Mouse (Mus musculus) embryonic facial prominence, embryonic 10.5 days (tissue): ENCODE measurements around the gene Laptm5. TPM values are rescaled to one million over a fixed set of nuclear protein-coding genes. Genes with fewer than 3 reads are reported as not detected.

Experiments used
- DNase-seq: peaks from one replicate; pipeline ENCODE4 v3.0.0-alpha.2; 2017; ENCODE audit warnings: low spot score
- H3K27ac ChIP-seq: fragments of 300-500 bp; sonication (generic); replicated peaks from 2 replicates; pipeline ENCODE4 v1.5.1; 2016; ENCODE audit warnings: mild to moderate bottlenecking
- H3K27me3 ChIP-seq: fragments of 300-500 bp; sonication (generic); replicated peaks from 2 replicates; pipeline ENCODE4 v1.6.1; 2016; ENCODE audit warnings: low read depth, mild to moderate bottlenecking; ENCODE audit not compliant: poor library complexity, severe bottlenecking
- H3K36me3 ChIP-seq: fragments of 300-500 bp; sonication (generic); replicated peaks from 2 replicates; pipeline ENCODE4 v1.6.1; 2016; ENCODE audit warnings: mild to moderate bottlenecking, moderate library complexity
- H3K4me1 ChIP-seq: fragments of 300-500 bp; sonication (generic); 2 replicates; pipeline ENCODE4 v1.6.1; 2016
- H3K4me3 ChIP-seq: fragments of 300-500 bp; sonication (generic); 2 replicates; pipeline ENCODE4 v1.5.1; 2016; ENCODE audit warnings: mild to moderate bottlenecking, moderate library complexity
- H3K9me3 ChIP-seq: fragments of 300-500 bp; sonication (generic); 2 replicates; pipeline ENCODE4 v1.6.1; 2016; ENCODE audit warnings: mild to moderate bottlenecking
- WGBS: fragments of 180-500 bp; shearing (Covaris S2); methylation state at CpG from one replicate; pipeline ENCODE4 v1.1.7; 2016; 5-methylcytosine and 5-hydroxymethylcytosine counted together
- polyA plus RNA-seq: library from polyadenylated mRNA; unstranded; fragments of >200 nt; fragmentation: Nextera tagmentation; extraction: Ambion mirVana; gene quantifications from 2 replicates; pipeline ENCODE4 v1.2.1, GENCODE M21; 2016

The Laptm5 gene
- polyA plus RNA-seq, 1 experiment from 2014 or later, result 16.4 TPM

DNA sequence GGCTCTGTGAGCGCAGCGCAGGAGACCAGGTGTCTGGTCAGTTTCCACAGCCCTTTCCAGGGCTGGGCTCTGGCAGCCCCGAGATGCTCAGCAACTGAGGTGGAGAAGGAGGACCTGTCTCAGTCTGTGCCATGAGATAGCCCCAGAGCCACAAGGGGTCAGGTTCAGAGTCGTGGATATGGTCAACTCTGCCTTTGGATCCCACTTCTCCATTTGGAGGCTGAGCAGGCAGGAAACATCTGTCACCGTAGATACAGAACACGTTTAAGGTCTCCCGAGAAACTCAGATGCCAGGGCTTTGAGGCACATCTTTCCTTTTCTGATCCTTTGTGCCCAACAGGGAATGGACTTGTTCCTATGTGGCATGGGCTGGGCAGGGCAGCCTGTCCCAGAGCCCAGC lies 31.9 kb downstream of the Laptm5 start:
- H3K4me1 ChIP-seq, result peaks cover 39% of the 10 kb centered on the region
- no peak overlapping the region for H3K4me3 ChIP-seq
- H3K27ac ChIP-seq, result no peak overlapping the region; the same call in 1 of the 2 replicates
- no peaks in the 10 kb centered on the region for H3K36me3 ChIP-seq
- H3K9me3 ChIP-seq, result no peaks in the 10 kb centered on the region
- WGBS, result 78% methylated on average over 7 of the region's 7 CpGs
- H3K27me3 ChIP-seq, result peaks cover 33% of the 10 kb centered on the region
- DNase-seq, result no peak

DNA sequence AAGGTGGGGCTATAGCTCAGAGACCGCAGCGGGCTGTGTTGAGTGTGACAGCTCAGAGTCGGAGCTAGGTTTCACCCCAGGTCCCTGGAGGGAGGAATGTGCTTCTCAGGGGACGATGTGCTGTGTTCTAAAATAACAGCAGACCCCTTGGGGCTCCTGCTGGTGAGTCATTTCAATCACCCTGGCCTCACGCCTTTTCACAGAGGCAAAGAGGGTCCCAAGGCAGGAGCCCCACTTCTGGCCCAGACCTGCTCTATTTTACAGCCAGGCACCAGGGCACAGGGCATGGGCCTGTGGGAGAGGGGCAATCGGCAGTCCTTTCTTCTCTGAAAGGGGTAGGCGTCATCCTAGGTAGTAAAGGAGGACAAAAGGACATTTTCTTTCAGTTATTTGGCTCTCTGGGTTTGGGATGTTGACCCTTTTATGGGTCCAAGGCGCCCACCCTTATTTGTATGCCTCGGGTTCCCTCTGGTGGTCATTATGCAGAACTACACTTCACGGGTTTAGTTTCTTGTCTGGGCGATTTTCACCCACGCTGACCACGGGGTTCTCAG lies 34.2 kb downstream of the Laptm5 start:
- H3K27ac ChIP-seq, result no peak overlapping the region; the same call in 1 of the 2 replicates
- peaks cover 25% of the 10 kb centered on the region for H3K4me1 ChIP-seq
- WGBS, result 21% methylated on average over 13 of the region's 13 CpGs
- H3K36me3 ChIP-seq, result no peaks in the 10 kb centered on the region
- no peaks in the 10 kb centered on the region for H3K9me3 ChIP-seq
- peaks cover 33% of the 10 kb centered on the region for H3K27me3 ChIP-seq
- H3K4me3 ChIP-seq, result no peak overlapping the region
- peak; percentile 51 for DNase-seq

DNA sequence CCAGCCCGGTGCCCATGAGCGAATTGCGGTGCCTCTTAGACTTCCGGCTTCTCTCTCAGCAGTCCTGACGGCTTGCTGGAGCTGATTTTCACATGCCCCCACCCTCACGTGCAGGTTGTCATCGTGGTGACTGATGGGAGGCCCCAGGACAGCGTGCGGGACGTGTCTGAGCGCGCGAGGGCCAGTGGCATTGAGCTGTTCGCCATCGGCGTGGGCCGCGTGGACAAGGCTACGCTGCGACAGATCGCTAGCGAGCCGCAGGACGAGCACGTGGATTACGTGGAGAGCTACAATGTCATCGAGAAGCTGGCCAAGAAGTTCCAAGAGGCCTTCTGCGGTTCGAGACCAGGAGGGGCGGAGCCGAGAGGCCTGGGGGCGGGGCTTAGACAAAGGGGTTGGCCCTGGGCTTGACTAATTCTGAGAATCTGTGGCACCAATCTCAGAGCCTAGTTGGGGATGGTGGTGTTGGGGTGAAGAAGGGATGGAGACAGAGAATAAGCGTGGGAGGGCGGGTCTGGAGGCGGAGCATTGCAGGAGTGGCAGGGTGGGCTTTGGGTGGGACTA lies 37.0 kb downstream of the Laptm5 start:
- Histone ChIP-seq H3K4me3 (no peak overlapping the region), H3K27me3 (peaks cover 12% of the 10 kb centered on the region; the same call in 1 of the 2 replicates), H3K4me1 (peaks cover 12% of the 10 kb centered on the region), H3K36me3 (no peaks in the 10 kb centered on the region), H3K27ac (no peak overlapping the region), H3K9me3 (no peaks in the 10 kb centered on the region)
- 85% methylated on average over 35 of the region's 35 CpGs for WGBS
- no peak for DNase-seq

DNA sequence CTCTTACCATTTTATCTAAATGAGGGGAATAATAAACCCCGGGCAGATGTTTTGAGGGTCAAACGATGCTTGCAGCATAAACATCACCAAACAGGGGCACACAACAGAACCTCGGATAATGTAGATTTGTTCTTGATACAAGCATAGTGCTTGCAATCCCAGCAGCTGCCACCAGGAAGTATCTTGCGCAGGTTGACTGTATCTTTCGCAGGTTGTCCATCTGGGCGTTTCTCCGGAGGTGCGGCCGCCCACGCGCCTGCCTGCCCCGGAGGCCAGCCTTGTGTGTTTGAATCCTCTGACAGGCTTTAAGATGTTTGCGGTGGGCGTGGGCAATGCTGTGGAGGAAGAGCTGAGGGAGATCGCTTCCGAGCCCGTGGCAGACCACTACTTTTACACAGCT lies 39.6 kb downstream of the Laptm5 start:
- WGBS, result 45% methylated on average over 17 of the region's 17 CpGs

DNA sequence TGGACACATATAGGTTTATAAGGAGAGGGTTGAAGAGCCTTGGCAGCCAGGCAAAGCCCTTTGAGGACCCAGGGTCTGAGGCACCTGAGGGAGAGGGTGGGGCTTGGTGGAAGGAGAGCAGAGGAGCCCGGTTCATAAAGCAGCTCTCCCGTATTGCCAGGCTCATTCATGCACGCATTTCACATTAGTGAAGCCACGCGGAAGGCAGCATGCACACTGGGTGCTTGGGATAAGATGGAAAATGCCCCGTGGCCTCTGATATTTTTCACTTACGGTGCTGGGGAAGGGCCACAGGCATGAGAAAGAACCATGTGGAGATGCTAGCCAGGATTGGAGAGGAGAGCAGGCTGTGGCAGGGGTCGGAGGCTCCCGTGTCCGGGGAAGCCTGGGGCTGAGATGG lies 44.2 kb downstream of the Laptm5 start:
- no peak overlapping the region for H3K27ac ChIP-seq
- H3K4me1 ChIP-seq, result peaks cover 29% of the 10 kb centered on the region
- no peaks in the 10 kb centered on the region for H3K9me3 ChIP-seq
- no peaks in the 10 kb centered on the region for H3K27me3 ChIP-seq
- no peaks in the 10 kb centered on the region for H3K36me3 ChIP-seq
- no peak overlapping the region for H3K4me3 ChIP-seq
- 83% methylated on average over 10 of the region's 10 CpGs for WGBS
- no peak for DNase-seq

More for the DNA sequence above, 39.6 kb downstream of the Laptm5 start:
- Histone ChIP-seq H3K9me3 (no peaks in the 10 kb centered on the region), H3K4me1 (peaks cover 17% of the 10 kb centered on the region), H3K27me3 (no peaks in the 10 kb centered on the region), H3K36me3 (no peaks in the 10 kb centered on the region), H3K27ac (no peak overlapping the region), H3K4me3 (no peak overlapping the region)
- peak; percentile 58 for DNase-seq

DNA sequence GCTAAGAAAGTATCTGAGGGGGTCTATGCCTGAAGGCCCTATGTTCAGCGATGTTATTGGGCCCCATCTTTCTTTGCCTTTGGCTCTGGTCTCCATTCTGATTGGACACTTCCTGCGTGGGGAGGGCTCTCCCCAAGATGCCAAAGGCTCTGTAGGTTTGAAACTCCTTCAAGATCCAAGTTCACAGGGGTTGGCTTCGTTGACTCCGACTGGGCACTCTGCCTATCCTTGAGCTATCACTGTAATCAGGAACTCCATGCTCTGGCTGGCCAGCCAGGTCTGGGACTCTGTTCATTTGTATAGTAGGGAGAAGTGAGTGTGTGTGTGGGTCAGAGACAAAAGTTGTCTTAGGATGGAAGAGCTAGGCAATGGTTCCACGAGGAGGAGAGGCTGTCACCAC lies 45.9 kb downstream of the Laptm5 start:
- peaks cover 25% of the 10 kb centered on the region for H3K4me1 ChIP-seq
- H3K9me3 ChIP-seq, result no peaks in the 10 kb centered on the region
- 69% methylated on average over 5 of the region's 5 CpGs for WGBS
- H3K4me3 ChIP-seq, result no peak overlapping the region
- H3K27me3 ChIP-seq, result no peaks in the 10 kb centered on the region
- no peaks in the 10 kb centered on the region for H3K36me3 ChIP-seq
- DNase-seq, result no peak
- H3K27ac ChIP-seq, result no peak overlapping the region

DNA sequence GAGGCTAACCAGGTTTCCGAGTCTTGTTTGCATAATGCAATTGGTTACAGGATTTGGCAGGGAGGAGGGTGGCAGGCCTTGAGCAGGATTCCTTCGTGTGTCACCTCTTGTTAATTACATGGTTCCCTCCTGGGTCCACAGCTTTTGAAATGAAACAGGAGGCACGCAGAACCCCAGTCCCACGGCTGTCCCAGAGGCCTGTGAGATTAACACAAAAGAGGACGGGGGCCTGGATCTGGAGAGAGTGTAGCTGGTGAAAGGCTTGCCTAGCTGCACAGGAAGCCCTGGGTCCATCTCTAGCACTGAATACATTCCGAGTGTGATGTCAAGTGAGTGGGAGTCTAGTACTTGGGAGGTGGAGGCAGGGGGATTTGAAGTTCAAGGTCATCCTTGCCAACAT lies 46.8 kb downstream of the Laptm5 start:
- Histone ChIP-seq H3K9me3 (no peaks in the 10 kb centered on the region), H3K36me3 (no peaks in the 10 kb centered on the region), H3K27me3 (no peaks in the 10 kb centered on the region), H3K27ac (no peak overlapping the region), H3K4me3 (no peak overlapping the region), H3K4me1 (peaks cover 25% of the 10 kb centered on the region)
- WGBS, result 64% methylated on average over 6 of the region's 6 CpGs
- no peak for DNase-seq

DNA sequence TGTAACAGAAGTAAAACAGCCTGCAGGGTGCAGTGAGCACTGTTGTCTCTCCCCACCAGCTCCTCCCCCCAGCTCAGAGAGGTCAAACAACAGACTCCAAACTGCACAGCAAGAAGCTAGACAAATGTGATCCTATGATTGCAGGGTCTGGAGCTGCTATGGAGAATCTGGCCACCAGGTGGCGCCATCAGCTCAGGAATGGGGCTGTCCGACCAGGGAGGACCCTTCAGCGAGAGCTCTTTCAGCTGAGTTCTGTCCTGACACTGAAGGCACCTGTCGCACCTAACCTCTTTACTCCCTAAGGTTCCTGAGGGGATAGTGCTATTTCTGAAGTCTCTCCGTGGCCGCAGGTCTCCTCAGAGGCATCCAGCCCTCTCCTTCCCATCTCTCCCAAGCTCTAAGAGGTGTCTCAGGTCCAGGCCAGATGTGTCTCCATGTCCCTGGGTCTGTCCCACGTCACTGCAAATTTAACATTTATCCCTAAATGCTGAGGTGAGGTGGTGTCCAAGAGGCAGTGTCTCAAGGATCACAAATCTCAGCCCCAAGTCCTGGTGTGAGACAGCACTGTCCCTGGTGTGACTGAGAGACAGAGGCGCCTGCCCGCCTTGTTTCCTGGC lies 47.3 kb downstream of the Laptm5 start:
- Histone ChIP-seq H3K9me3 (no peaks in the 10 kb centered on the region), H3K27ac (no peak overlapping the region), H3K36me3 (no peaks in the 10 kb centered on the region), H3K27me3 (no peaks in the 10 kb centered on the region), H3K4me3 (no peak overlapping the region), H3K4me1 (peaks cover 25% of the 10 kb centered on the region)
- WGBS, result 33% methylated on average over 9 of the region's 9 CpGs
- peak; percentile 88 for DNase-seq

DNA sequence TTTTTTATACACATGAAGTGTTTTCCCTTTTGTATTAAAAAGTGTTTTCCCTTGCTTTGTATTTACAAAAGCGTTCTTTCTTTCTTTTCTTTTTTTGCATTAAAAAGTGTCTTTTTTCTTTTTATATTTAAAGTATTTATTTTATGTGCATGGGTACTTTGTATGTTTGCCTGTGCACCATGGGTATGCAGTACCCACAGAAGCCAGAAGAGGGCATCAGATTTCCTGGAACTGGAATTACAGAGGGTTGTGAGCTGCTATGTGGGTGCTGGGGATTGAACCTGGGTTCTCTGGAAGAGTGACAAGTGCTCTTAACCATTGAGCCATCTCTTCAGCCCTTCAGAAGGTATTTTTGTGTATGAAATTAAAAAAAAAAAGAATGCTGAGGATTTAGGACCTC lies 58.4 kb downstream of the Laptm5 start:
- Histone ChIP-seq H3K27ac (no peak overlapping the region), H3K27me3 (0 out of 2 replicates have a peak, but pooled peaks cover 6% of the 10 kb centered on the region), H3K4me3 (no peak overlapping the region), H3K36me3 (no peaks in the 10 kb centered on the region), H3K9me3 (no peaks in the 10 kb centered on the region), H3K4me1 (peaks cover 3% of the 10 kb centered on the region; the same call in 1 of the 2 replicates)
- no peak for DNase-seq
- 92% methylated on average over 1 of the region's 1 CpGs for WGBS

DNA sequence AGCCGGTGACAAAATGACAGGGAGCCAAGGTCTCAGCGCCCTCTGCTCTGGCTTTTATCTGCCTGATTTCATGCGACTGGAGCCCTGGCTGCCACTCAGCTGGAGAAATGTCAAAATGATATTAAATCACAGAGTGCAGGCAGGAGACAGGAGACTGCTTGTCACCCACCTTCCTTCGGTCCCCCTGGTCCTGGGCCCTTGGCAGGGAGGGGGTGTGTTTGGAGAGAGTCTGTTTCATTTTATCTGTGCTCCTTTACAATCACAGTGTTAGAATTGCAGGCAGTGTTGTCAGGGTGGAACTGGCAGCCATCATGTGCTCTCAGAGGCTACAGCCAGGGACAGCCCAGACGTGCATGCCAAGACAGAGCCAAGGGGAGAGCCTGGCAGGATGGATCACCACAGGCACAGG lies 59.5 kb downstream of the Laptm5 start:
- no peak for DNase-seq
- Histone ChIP-seq H3K9me3 (no peaks in the 10 kb centered on the region), H3K27ac (no peak overlapping the region), H3K4me1 (no peaks in the 10 kb centered on the region; the same call in 1 of the 2 replicates), H3K27me3 (no peaks in the 10 kb centered on the region), H3K36me3 (no peaks in the 10 kb centered on the region), H3K4me3 (no peak overlapping the region)
- 89% methylated on average over 5 of the region's 5 CpGs for WGBS

DNA sequence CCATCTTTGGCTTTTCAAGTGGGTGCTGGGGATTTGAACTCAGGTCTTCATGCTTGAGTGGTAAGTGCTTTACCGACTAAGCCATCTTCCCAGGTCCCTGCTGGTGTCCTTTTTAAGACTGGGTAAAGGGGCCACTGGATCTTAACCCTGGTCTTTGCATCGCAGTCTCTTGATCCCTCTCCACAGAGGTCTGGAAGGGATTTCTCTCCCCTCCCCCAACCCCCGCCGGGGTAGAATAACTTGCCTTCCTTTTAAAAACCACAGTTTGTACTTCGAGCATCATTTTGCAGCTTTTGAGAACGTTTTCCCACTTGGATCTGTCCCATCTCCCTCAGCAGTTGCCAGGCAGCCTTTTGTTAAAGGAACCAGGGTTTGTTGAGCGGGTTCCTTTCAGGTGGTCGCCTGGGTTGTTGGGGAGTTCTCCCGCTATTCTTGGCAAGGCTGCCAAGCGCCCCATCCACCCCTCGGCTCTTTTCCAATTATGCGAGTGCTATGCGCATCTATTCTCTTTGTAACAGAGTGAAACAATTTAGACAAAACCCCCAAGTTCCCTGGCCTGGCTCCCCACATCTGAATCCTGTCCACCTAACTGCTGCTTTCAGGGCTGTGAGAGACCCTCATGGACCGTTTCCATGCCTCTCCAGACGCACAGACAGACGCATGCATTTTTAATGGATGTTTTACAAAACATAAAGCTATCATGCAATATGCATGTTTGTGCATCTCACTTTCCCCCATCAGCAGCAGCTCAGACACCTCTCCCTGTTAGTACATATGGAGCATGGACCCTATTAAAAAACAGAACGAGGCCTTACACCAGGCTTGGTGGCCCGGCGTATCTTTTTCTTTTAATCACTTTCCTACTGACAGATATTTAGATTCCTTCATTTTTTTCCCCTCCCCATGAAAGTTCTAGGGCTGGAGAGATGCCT lies 60.7 kb downstream of the Laptm5 start:
- no peaks in the 10 kb centered on the region for H3K36me3 ChIP-seq
- H3K27me3 ChIP-seq, result no peaks in the 10 kb centered on the region
- no peak for DNase-seq
- H3K4me3 ChIP-seq, result no peak overlapping the region
- H3K27ac ChIP-seq, result no peak overlapping the region
- H3K9me3 ChIP-seq, result no peaks in the 10 kb centered on the region
- no peaks in the 10 kb centered on the region for H3K4me1 ChIP-seq
- 70% methylated on average over 19 of the region's 19 CpGs for WGBS

DNA sequence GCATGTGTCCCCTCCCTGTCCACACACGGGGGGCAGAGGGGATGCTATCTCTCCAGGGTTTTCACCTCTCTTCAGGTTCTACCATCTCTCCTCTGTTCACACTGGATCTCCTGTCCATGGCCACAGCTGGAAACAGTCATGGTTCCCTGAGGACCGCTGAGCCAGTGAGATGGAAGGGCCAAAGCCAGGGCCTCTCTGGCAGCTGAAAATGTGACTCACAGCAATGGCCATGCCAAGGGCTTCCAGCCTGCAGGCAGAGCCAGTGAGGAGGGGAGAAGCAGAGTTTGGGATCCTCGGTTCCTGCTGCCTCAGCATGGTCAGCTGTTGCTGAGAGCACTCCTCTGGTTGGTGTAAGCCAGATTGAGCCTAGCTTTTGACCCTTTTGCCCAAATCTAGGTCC lies 66.1 kb downstream of the Laptm5 start:
- DNase-seq, result no peak
- 76% methylated on average over 3 of the region's 3 CpGs for WGBS
- H3K4me1 ChIP-seq, result no peaks in the 10 kb centered on the region
- no peaks in the 10 kb centered on the region for H3K27me3 ChIP-seq
- no peak overlapping the region for H3K4me3 ChIP-seq
- H3K36me3 ChIP-seq, result no peaks in the 10 kb centered on the region
- H3K9me3 ChIP-seq, result no peaks in the 10 kb centered on the region
- H3K27ac ChIP-seq, result no peak overlapping the region
